Mouse (Mus musculus) olfactory bulb, adult 2 months (tissue): ENCODE results near the gene Bag2.

Experiments used
- CTCF ChIP-seq: fragments of 200-500 bp; IDR thresholded peaks from 2 replicates; pipeline ENCODE4 v1.5.1; 2012; ENCODE audit warnings: low read depth, mild to moderate bottlenecking, low read length, moderate library complexity; ENCODE audit not compliant: insufficient read depth
- POLR2A ChIP-seq: fragments of 200-500 bp; IDR thresholded peaks from 2 replicates; pipeline ENCODE4 v1.6.1; 2012; ENCODE audit warnings: mild to moderate bottlenecking, low read depth, low read length, moderate library complexity; ENCODE audit not compliant: insufficient read depth

DNA sequence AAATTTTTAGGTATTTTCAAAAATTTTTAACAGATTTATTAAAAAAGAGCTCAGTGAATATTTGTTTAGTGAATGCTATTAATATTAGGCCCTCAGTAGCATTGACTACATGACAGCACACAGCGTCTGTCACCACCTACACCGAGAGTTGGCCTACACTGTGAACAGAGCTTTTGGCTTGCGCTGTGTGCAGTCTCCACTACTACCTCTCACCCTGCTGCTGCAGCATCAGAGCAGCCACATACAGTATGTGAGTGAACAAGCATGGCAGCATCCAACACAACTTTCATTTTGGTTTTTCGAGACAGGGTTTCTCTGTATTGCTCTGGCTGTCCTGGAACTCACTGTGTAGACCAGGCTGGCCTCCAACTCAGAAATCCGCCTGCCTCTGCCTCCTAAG is 27.0 kb upstream of the Bag2 start:
- TF ChIP-seq POLR2A (no peak), CTCF (no peak)
